Mouse (Mus musculus): Measurements from ENCODE around the gene Gm4307. TPM values are rescaled to one million over a fixed set of nuclear protein-coding genes. Genes with fewer than 3 reads are reported as not detected.
"Not testable (repeated sequence)": the region's sequence is repeated elsewhere in the genome, so short reads cannot be mapped to it uniquely, and the experiment has no call there.

Gm4307 gene
- not detected for total RNA-seq (2021)

- DNase-seq (ENCODE audit: extremely low spot score in 1 of 2, low spot score in 1 of 2) = not testable (repeated sequence)
Measured at GRCm38 (mm10) chr10:100361038-100361437, at the start of gene Gm4307. Gene Gm4307 (plus strand): TSS chr10:100361338.

- DNase-seq (ENCODE audit: extremely low spot score in 1 of 2, low spot score in 1 of 2) = not testable (repeated sequence)
Measured at GRCm38 (mm10) chr10:100335376-100335775, 25.8 kb upstream of the Gm4307 start, which contains the start of gene Gm4301. Gene Gm4301 (plus strand): TSS chr10:100335676.

- DNase-seq (ENCODE audit: extremely low spot score in 1 of 2, low spot score in 1 of 2) = not testable (repeated sequence)
Measured at GRCm38 (mm10) chr10:100340536-100340935, 20.6 kb upstream of the Gm4307 start, which contains the start of gene Gm4302. Gene Gm4302 (plus strand): TSS chr10:100340836.

- not testable (repeated sequence) for DNase-seq (ENCODE audit: extremely low spot score in 1 of 2, low spot score in 1 of 2)
Measured at GRCm38 (mm10) chr10:100345672-100346071, 15.5 kb upstream of the Gm4307 start, which contains the start of gene Gm4303. Gene Gm4303 (plus strand): TSS chr10:100345972.

GRCm38 (mm10) chr10:100350793-100351192, 10.3 kb upstream of the Gm4307 start, which contains the start of gene Gm4305:
Gene Gm4305 (plus strand): TSS chr10:100351093.
- not testable (repeated sequence) for DNase-seq (ENCODE audit: extremely low spot score in 1 of 2, low spot score in 1 of 2)

- DNase-seq (ENCODE audit: extremely low spot score in 1 of 2, low spot score in 1 of 2) = peak; percentile 3 to 15
Measured at GRCm38 (mm10) chr10:100356841-100357240, 4.3 kb upstream of the Gm4307 start.

GRCm38 (mm10) chr10:100382460-100382859, 21.3 kb downstream of the Gm4307 start, which contains the start of gene Gm4312:
Gene Gm4312 (minus strand): TSS chr10:100382560.
- DNase-seq (ENCODE audit: extremely low spot score in 1 of 2, low spot score in 1 of 2) = not testable (repeated sequence)

- not testable (repeated sequence) for DNase-seq (ENCODE audit: extremely low spot score in 1 of 2, low spot score in 1 of 2)
Measured at GRCm38 (mm10) chr10:100402301-100402700, 41.2 kb downstream of the Gm4307 start.

Other genes with a start within 250 kb of the Gm4307 start
- gene Gm4301, start 25.7 kb upstream of the Gm4307 start, total RNA-seq (2021) = not detected
- gene Gm4302, start 20.5 kb upstream of the Gm4307 start, total RNA-seq (2021) = not detected
- not detected for gene Gm4303, start 15.4 kb upstream of the Gm4307 start, total RNA-seq (2021)
- gene Gm4305, start 10.2 kb upstream of the Gm4307 start, total RNA-seq (2021) = not detected
- not detected for gene Gm4312, start 21.2 kb downstream of the Gm4307 start, total RNA-seq (2021)
- gene Tmtc3, start 126.0 kb downstream of the Gm4307 start, total RNA-seq (2021) = 10 to 100 TPM; 12.1 to 14.4 TPM
- gene Cep290, start 126.2 kb downstream of the Gm4307 start, total RNA-seq (2021) = 10 to 100 TPM; 11.4 to 13.1 TPM
- gene 4930430F08Rik, start 229.1 kb downstream of the Gm4307 start, total RNA-seq (2021) = 10 to 100 TPM; 18.0 to 29.4 TPM
- not detected for gene 1700017N19Rik, start 229.1 kb downstream of the Gm4307 start, total RNA-seq (2021)

All from layer of hippocampus, postnatal 25 days (tissue).